Mouse (Mus musculus) megakaryocyte, embryonic 14.5 days (primary cell): Measurements from ENCODE around the gene Adrb1.

Experiments used
- FLI1 ChIP-seq: IDR thresholded peaks from 2 replicates; pipeline ENCODE4 v1.6.1; 2012; ENCODE audit warnings: low read length, inconsistent platforms, mixed read lengths
- GATA1 ChIP-seq: IDR thresholded peaks from 3 replicates; pipeline ENCODE4 v1.6.1; 2012; ENCODE audit warnings: mixed read lengths, low read length, inconsistent platforms, borderline replicate concordance

DNA sequence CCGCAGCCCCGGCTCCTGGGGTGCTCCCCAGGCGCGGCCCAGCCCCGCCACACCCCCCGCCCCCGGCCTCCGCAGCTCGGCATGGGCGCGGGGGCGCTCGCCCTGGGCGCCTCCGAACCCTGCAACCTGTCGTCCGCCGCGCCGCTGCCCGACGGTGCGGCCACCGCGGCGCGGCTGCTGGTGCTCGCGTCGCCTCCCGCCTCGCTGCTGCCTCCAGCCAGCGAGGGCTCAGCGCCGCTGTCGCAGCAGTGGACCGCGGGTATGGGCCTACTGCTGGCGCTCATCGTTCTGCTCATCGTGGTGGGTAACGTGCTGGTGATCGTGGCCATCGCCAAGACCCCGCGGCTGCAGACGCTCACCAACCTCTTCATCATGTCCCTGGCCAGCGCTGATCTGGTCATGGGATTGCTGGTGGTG lies 300 bp downstream of the Adrb1 start:
- TF ChIP-seq FLI1 (no peak), GATA1 (no peak)
